Mouse (Mus musculus) stomach, postnatal 0 days (tissue): ENCODE results near the gene Asb4. TPM values are rescaled to one million over a fixed set of nuclear protein-coding genes. Genes with fewer than 3 reads are reported as not detected.

Source experiments
- ATAC-seq: fragments of 200-750 bp; cut with Nextera tagmentation; 2 replicates; pipeline ENCODE4 v1.8.0; 2017; ENCODE audit not compliant: low FRiP score, low TSS enrichment
- DNase-seq: peaks from one replicate; pipeline ENCODE4 v3.0.0-alpha.2; 2016; ENCODE audit warnings: low spot score
- H3K27ac ChIP-seq: fragments of 300-500 bp; sonication (generic); replicated peaks from 2 replicates; pipeline ENCODE4 v1.5.1; 2014; ENCODE audit warnings: mild to moderate bottlenecking, control low read depth
- H3K27me3 ChIP-seq: fragments of 300-500 bp; sonication (generic); 2 replicates; pipeline ENCODE4 v1.6.1; 2014; ENCODE audit warnings: low read length; ENCODE audit not compliant: control insufficient read depth, insufficient read depth
- H3K36me3 ChIP-seq: fragments of 300-500 bp; sonication (generic); 2 replicates; pipeline ENCODE4 v1.6.1; 2014; ENCODE audit warnings: low read length, mixed read lengths; ENCODE audit not compliant: control insufficient read depth, insufficient read depth
- H3K4me1 ChIP-seq: fragments of 300-500 bp; sonication (generic); replicated peaks from 2 replicates; pipeline ENCODE4 v1.6.1; 2014; ENCODE audit warnings: antibody characterized with exemption; ENCODE audit not compliant: control insufficient read depth, insufficient read depth
- H3K4me2 ChIP-seq: fragments of 300-500 bp; sonication (generic); replicated peaks from 2 replicates; pipeline ENCODE4 v1.6.1; 2014; ENCODE audit warnings: low read depth, mild to moderate bottlenecking, control low read depth, moderate library complexity
- H3K4me3 ChIP-seq: fragments of 300-500 bp; sonication (generic); 2 replicates; pipeline ENCODE4 v1.5.1; 2014; ENCODE audit warnings: low read depth, low read length, control low read depth
- H3K9ac ChIP-seq: fragments of 300-500 bp; sonication (generic); 2 replicates; pipeline ENCODE4 v1.6.1; 2014; ENCODE audit warnings: mild to moderate bottlenecking, low read length, control low read depth, mixed read lengths
- H3K9me3 ChIP-seq: fragments of 300-500 bp; sonication (generic); 2 replicates; pipeline ENCODE4 v1.6.1; 2016; ENCODE audit warnings: low read length; ENCODE audit not compliant: control insufficient read depth
- CTCF ChIP-seq: IDR thresholded peaks from 2 replicates; pipeline ENCODE4 v1.5.1; 2016; ENCODE audit warnings: antibody characterized with exemption, low read depth, mild to moderate bottlenecking, moderate library complexity
- EP300 ChIP-seq: optimal IDR thresholded peaks from 2 replicates; pipeline ENCODE3; 2016; ENCODE audit warnings: antibody characterized with exemption
- WGBS: fragments of 180-500 bp; shearing (Covaris S2); extraction: QIAGEN DNeasy Blood & Tissue Kit; methylation state at CpG from one replicate; pipeline ENCODE4 v1.1.7; 2014; 5-methylcytosine and 5-hydroxymethylcytosine counted together
- polyA plus RNA-seq: library from polyadenylated mRNA; unstranded; fragments of >200 nt; fragmentation: Nextera tagmentation; extraction: Ambion mirVana; gene quantifications from 2 replicates; pipeline ENCODE4 v1.2.1, GENCODE M21; 2015

Gene Asb4
- polyA plus RNA-seq, 1 experiment from 2014 or later = 1.5 TPM

GRCm38 (mm10) chr6:5396797-5397196 is 13.6 kb downstream of the Asb4 start:
- WGBS = 46% methylated on average over 3 of the region's 3 CpGs
- no peak for DNase-seq
- H3K36me3 ChIP-seq = no peaks in the 10 kb centered on the region
- 0 out of 2 replicates have a peak, but pooled peaks have one; percentile 26 for ATAC-seq
- H3K4me3 ChIP-seq = no peak overlapping the region
- no peak overlapping the region for H3K27ac ChIP-seq
- H3K9me3 ChIP-seq = no peaks in the 10 kb centered on the region
- H3K4me1 ChIP-seq = peaks cover 6% of the 10 kb centered on the region; the same call in 1 of the 2 replicates
- no peaks in the 10 kb centered on the region for H3K27me3 ChIP-seq
- no peak overlapping the region for H3K9ac ChIP-seq
- TF ChIP-seq CTCF (peak; percentile 60), EP300 (no peak)
- no peak overlapping the region for H3K4me2 ChIP-seq

GRCm38 (mm10) chr6:5401394-5401793 is 18.2 kb downstream of the Asb4 start:
- ATAC-seq = peak; percentile 82
- H3K9ac ChIP-seq = no peak overlapping the region
- no peaks in the 10 kb centered on the region for H3K36me3 ChIP-seq
- no peak overlapping the region for H3K4me2 ChIP-seq
- no peaks in the 10 kb centered on the region for H3K27me3 ChIP-seq
- no peak overlapping the region for H3K4me3 ChIP-seq
- 4% methylated on average over 3 of the region's 3 CpGs for WGBS
- DNase-seq = peak; percentile 75
- no peaks in the 10 kb centered on the region for H3K4me1 ChIP-seq
- H3K9me3 ChIP-seq = no peaks in the 10 kb centered on the region
- H3K27ac ChIP-seq = no peak overlapping the region
- TF ChIP-seq EP300 (no peak), CTCF (peak; percentile 93)

- H3K4me2 ChIP-seq = no peak overlapping the region; the same call in 1 of the 2 replicates
- TF ChIP-seq CTCF (peak; percentile 63), EP300 (no peak)
- ATAC-seq (peak; percentile 49), DNase-seq (no peak)
- no peak overlapping the region for H3K27ac ChIP-seq
- no peaks in the 10 kb centered on the region for H3K27me3 ChIP-seq
- WGBS = 32% methylated on average over 18 of the region's 18 CpGs
- no peaks in the 10 kb centered on the region for H3K36me3 ChIP-seq
- no peaks in the 10 kb centered on the region for H3K9me3 ChIP-seq
- H3K4me1 ChIP-seq = no peaks in the 10 kb centered on the region
- no peak overlapping the region for H3K4me3 ChIP-seq
- H3K9ac ChIP-seq = no peak overlapping the region
Observed at GRCm38 (mm10) chr6:5403095-5403815, 20.1 kb downstream of the Asb4 start.

- Histone ChIP-seq H3K4me2 (no peak overlapping the region), H3K4me3 (no peak overlapping the region), H3K9ac (no peak overlapping the region), H3K4me1 (no peaks in the 10 kb centered on the region), H3K9me3 (no peaks in the 10 kb centered on the region), H3K27me3 (no peaks in the 10 kb centered on the region), H3K27ac (no peak overlapping the region), H3K36me3 (no peaks in the 10 kb centered on the region)
- ATAC-seq (no peak), DNase-seq (no peak)
- no peak for TF ChIP-seq CTCF
- no peak for TF ChIP-seq EP300
- WGBS = 79% methylated on average over 6 of the region's 6 CpGs
Observed at GRCm38 (mm10) chr6:5404016-5404415, 20.8 kb downstream of the Asb4 start.

GRCm38 (mm10) chr6:5408451-5409177 is 25.4 kb downstream of the Asb4 start:
- 47% methylated on average over 8 of the region's 8 CpGs for WGBS
- ATAC-seq = no peak; the same call in 1 of the 2 replicates
- H3K9me3 ChIP-seq = no peaks in the 10 kb centered on the region
- no peak for DNase-seq
- H3K27me3 ChIP-seq = no peaks in the 10 kb centered on the region
- no peak overlapping the region for H3K9ac ChIP-seq
- H3K36me3 ChIP-seq = no peaks in the 10 kb centered on the region
- H3K4me2 ChIP-seq = no peak overlapping the region
- no peaks in the 10 kb centered on the region for H3K4me1 ChIP-seq
- no peak overlapping the region for H3K27ac ChIP-seq
- H3K4me3 ChIP-seq = no peak overlapping the region
- TF ChIP-seq CTCF (no peak), EP300 (no peak)

GRCm38 (mm10) chr6:5409676-5410075 is 26.5 kb downstream of the Asb4 start:
- no peak overlapping the region for H3K27ac ChIP-seq
- H3K27me3 ChIP-seq = no peaks in the 10 kb centered on the region
- no peaks in the 10 kb centered on the region for H3K4me1 ChIP-seq
- no peak overlapping the region for H3K4me3 ChIP-seq
- H3K36me3 ChIP-seq = no peaks in the 10 kb centered on the region
- DNase-seq (no peak), ATAC-seq (no peak)
- TF ChIP-seq CTCF (no peak), EP300 (no peak)
- no peak overlapping the region for H3K9ac ChIP-seq
- WGBS = 86% methylated on average over 4 of the region's 4 CpGs
- H3K4me2 ChIP-seq = no peak overlapping the region
- H3K9me3 ChIP-seq = no peaks in the 10 kb centered on the region
